Mouse (Mus musculus) MEL (cell line): ENCODE results near the gene Shisa8. TPM values are rescaled to one million over a fixed set of nuclear protein-coding genes. Genes with fewer than 3 reads are reported as not detected.

Experiments used
- DNase-seq: peaks from one replicate; pipeline ENCODE4 v3.0.0; 2011; ENCODE audit warnings: low read depth, low spot score
- H3K27ac ChIP-seq: 2 replicates; pipeline ENCODE4 v1.5.1; 2012; ENCODE audit warnings: low read depth, mild to moderate bottlenecking, control low read depth, low read length, moderate library complexity; ENCODE audit not compliant: control insufficient read depth
- H3K27me3 ChIP-seq, 2 experiments: fragments of 150-350 bp in 1 of 2; sonication (generic) in 1 of 2; 2 replicates each; pipeline ENCODE4 v1.6.1; 2012; ENCODE audit warnings: low read length in 2 of 2, mild to moderate bottlenecking in 2 of 2, improper control_type of control experiment in 1 of 2, moderate library complexity in 1 of 2; ENCODE audit not compliant: insufficient read depth in 2 of 2, control insufficient read depth in 1 of 2
- H3K36me3 ChIP-seq, 2 experiments: 2 replicates each; pipeline ENCODE4 v1.6.1; 2012 to 2014; ENCODE audit warnings: low read length in 2 of 2, improper control_type of control experiment in 1 of 2, inconsistent platforms in 1 of 2, mild to moderate bottlenecking in 1 of 2; ENCODE audit not compliant: insufficient read depth in 2 of 2, control insufficient read depth in 1 of 2
- H3K4me1 ChIP-seq, 2 experiments: fragments of 150-350 bp in 1 of 2; sonication (generic) in 1 of 2; 2 replicates each; pipeline ENCODE4 v1.6.1; 2012; ENCODE audit warnings: low read length in 2 of 2, improper control_type of control experiment in 1 of 2, mild to moderate bottlenecking in 1 of 2; ENCODE audit not compliant: insufficient read depth in 2 of 2, control insufficient read depth in 1 of 2
- H3K4me3 ChIP-seq, 2 experiments: fragments of 150-350 bp in 1 of 2; sonication (generic) in 1 of 2; 2 replicates each; pipeline ENCODE4 v1.5.1; 2012; ENCODE audit warnings: low read depth in 2 of 2, low read length in 2 of 2, mild to moderate bottlenecking in 2 of 2, moderate library complexity in 2 of 2, control low read depth in 1 of 2, improper control_type of control experiment in 1 of 2; ENCODE audit not compliant: control insufficient read depth in 1 of 2, insufficient read depth in 1 of 2
- H3K79me2 ChIP-seq: 2 replicates; pipeline ENCODE4 v1.6.1; 2012; ENCODE audit warnings: mild to moderate bottlenecking, low read length, moderate library complexity; ENCODE audit not compliant: control insufficient read depth, poor library complexity, insufficient read depth
- H3K9ac ChIP-seq: 2 replicates; pipeline ENCODE4 v1.6.1; 2012; ENCODE audit warnings: low read depth, mild to moderate bottlenecking, control low read depth, low read length, moderate library complexity; ENCODE audit not compliant: control insufficient read depth, poor library complexity, severe bottlenecking
- H3K9me3 ChIP-seq: fragments of 150-350 bp; sonication (generic); replicated peaks from 2 replicates; pipeline ENCODE4 v1.6.1; 2012; ENCODE audit warnings: mild to moderate bottlenecking, low read length, improper control_type of control experiment, moderate library complexity; ENCODE audit not compliant: insufficient read depth
- CTCF ChIP-seq, 3 experiments: IDR thresholded peaks in 2 of 3; conservative IDR thresholded peaks in 1 of 3; 2 replicates each; pipeline ENCODE4 v1.5.1; 2011 to 2012; ENCODE audit warnings: low read length in 3 of 3, low read depth in 2 of 3, mild to moderate bottlenecking in 2 of 3, improper control_type of control experiment in 1 of 3, inconsistent platforms in 1 of 3, mixed read lengths in 1 of 3, moderate library complexity in 1 of 3; ENCODE audit not compliant: control insufficient read depth in 1 of 3, insufficient read depth in 1 of 3, poor library complexity in 1 of 3, severe bottlenecking in 1 of 3
- GATA1 ChIP-seq: IDR thresholded peaks from 2 replicates; pipeline ENCODE4 v1.6.1; 2011; ENCODE audit warnings: low read depth, low read length, improper control_type of control experiment
- JUND ChIP-seq: IDR thresholded peaks from 2 replicates; pipeline ENCODE4 v1.6.1; 2011; ENCODE audit warnings: low read depth, mild to moderate bottlenecking, improper control_type of control experiment, low read length
- MAFK ChIP-seq: IDR thresholded peaks from 2 replicates; pipeline ENCODE4 v1.6.1; 2011; ENCODE audit warnings: low read depth, mild to moderate bottlenecking, low read length, improper control_type of control experiment, borderline replicate concordance
- MAX ChIP-seq: IDR thresholded peaks from 2 replicates; pipeline ENCODE4 v1.6.1; 2011; ENCODE audit warnings: low read length, improper control_type of control experiment
- MXI1 ChIP-seq: IDR thresholded peaks from 2 replicates; pipeline ENCODE4 v1.6.1; 2011; ENCODE audit warnings: mild to moderate bottlenecking, low read depth, low read length, improper control_type of control experiment
- MYB ChIP-seq: IDR thresholded peaks from 2 replicates; pipeline ENCODE4 v1.6.1; 2011; ENCODE audit warnings: mild to moderate bottlenecking, low read depth, low read length, improper control_type of control experiment
- POLR2A ChIP-seq, 2 experiments: IDR thresholded peaks; 2 replicates each; pipeline ENCODE4 v1.6.1; 2011 to 2012; ENCODE audit warnings: low read length in 2 of 2, mild to moderate bottlenecking in 2 of 2, control low read depth in 1 of 2, improper control_type of control experiment in 1 of 2, low read depth in 1 of 2, moderate library complexity in 1 of 2; ENCODE audit not compliant: control insufficient read depth in 1 of 2, insufficient read depth in 1 of 2, poor library complexity in 1 of 2
- POLR2AphosphoS2 ChIP-seq: IDR thresholded peaks from 2 replicates; pipeline ENCODE4 v1.6.1; 2011; ENCODE audit warnings: low read length, improper control_type of control experiment
- RAD21 ChIP-seq: IDR thresholded peaks from 2 replicates; pipeline ENCODE4 v1.6.1; 2011; ENCODE audit warnings: mild to moderate bottlenecking, low read depth, low read length, improper control_type of control experiment
- TAL1 ChIP-seq: IDR thresholded peaks from 2 replicates; pipeline ENCODE4 v1.6.1; 2012; ENCODE audit warnings: mild to moderate bottlenecking, inconsistent platforms, low read length, moderate library complexity, mixed read lengths
- TCF12 ChIP-seq: IDR thresholded peaks from 2 replicates; pipeline ENCODE4 v1.6.1; 2014; ENCODE audit warnings: low read depth, mild to moderate bottlenecking, inconsistent platforms, low read length, improper control_type of control experiment, moderate library complexity
- UBTF ChIP-seq: IDR thresholded peaks from 2 replicates; pipeline ENCODE4 v1.6.1; 2012; ENCODE audit warnings: low read depth, mild to moderate bottlenecking, inconsistent platforms, low read length, improper control_type of control experiment, moderate library complexity, borderline replicate concordance; ENCODE audit not compliant: insufficient read depth
- USF2 ChIP-seq, 2 experiments: IDR thresholded peaks; 2 replicates each; pipeline ENCODE4 v1.6.1; 2011 to 2012; ENCODE audit warnings: improper control_type of control experiment in 2 of 2, low read length in 2 of 2, borderline replicate concordance in 1 of 2, inconsistent platforms in 1 of 2, low read depth in 1 of 2, mild to moderate bottlenecking in 1 of 2; ENCODE audit not compliant: insufficient read depth in 1 of 2
- ZC3H11A ChIP-seq: IDR thresholded peaks from 2 replicates; pipeline ENCODE4 v1.6.1; 2012; ENCODE audit warnings: low read depth, mild to moderate bottlenecking, inconsistent platforms, low read length, improper control_type of control experiment
- ZKSCAN1 ChIP-seq: IDR thresholded peaks from 2 replicates; pipeline ENCODE4 v1.6.1; 2012; ENCODE audit warnings: low read depth, mild to moderate bottlenecking, inconsistent platforms, low read length, improper control_type of control experiment, moderate library complexity
- polyA plus RNA-seq, 2 experiments: library from polyadenylated mRNA; stranded (reverse) in 1 of 2; unstranded in 1 of 2; fragments of >175 nt in 1 of 2; fragments of >200 nt in 1 of 2; gene quantifications; 2 replicates each; pipeline versions ENCODE4 v1.2.1 to v1.2.4; 2012; ENCODE audit warnings: low replicate concordance in 2 of 2, low read depth in 1 of 2; ENCODE audit not compliant: insufficient read length in 2 of 2, insufficient read depth in 1 of 2, missing spikeins in 1 of 2
- total RNA-seq: library from RNA; depleted of rRNA; stranded (reverse); fragments of 300-350 nt; gene quantifications from 2 replicates; pipeline ENCODE4 v1.2.3, GENCODE M21; 2012

The Shisa8 gene
- total and polyA plus RNA-seq, 3 experiments = 0.10 TPM; not detected in 2

DNA sequence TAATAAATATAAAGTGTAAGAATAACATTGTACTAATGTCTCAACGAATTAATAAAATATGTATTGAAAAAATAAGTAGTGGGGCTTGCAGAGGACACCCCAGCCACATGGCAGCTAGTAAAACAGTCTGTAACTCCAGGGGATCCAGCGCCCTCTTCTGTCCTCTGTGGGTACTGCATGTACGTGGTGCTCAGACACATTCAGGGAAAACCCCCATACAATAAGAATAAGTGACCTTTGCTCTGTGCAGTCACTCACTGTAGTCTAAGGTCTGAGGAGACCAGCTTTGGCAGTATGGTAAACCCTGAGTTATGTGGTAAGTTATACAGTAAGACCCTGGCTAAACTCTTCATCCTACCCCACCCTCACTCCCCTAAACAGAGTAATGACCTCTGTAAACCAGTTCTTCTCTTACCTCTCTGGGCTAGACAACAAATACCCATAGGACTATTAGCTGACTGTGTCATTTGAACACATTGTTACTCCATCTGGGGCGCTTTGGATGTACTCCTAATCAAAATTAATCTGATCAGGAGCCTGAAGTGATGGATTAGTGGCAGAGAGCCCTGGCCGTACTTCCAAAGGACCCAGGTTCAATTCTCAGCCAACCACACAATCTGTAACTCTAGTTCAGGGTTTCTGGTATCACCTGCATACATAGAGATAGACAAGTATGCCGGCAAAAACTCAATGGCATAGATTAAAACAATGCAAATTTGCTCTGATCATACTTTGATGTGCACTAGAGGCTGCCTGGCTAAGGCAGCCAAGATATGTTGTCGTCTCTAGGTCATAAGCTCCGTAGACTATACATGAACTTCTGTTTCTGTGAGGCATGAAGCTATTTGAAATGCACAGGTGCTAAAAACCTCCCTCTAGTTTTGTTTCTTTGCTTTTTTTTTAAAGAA, 47.0 kb downstream of the Shisa8 start (continued):
- TF ChIP-seq ZC3H11A (peak; percentile 49), POLR2AphosphoS2 (no peak)
- TF ChIP-seq, all 39 proteins: peak for 8

DNA sequence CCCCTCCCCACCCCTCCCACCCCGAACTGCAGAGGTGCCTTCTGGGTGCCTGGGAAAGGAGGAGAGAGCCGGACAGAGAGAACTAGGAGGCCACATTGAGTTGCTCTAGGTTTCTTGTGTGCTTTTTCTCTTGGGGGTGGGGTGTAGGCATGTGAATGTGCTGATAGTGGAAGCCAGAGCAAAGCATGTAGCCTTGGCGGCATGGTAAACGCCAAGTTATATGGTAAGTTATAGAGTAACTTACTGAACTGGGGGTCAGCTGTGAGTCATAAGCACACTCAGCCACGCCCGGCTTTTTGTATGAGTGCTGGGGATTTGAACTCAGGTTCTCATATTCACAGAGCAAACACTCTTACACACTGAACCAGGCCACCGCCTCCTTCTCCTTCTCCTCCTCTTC, 48.1 kb downstream of the Shisa8 start:
- Histone ChIP-seq H3K27ac (peak overlapping the region; percentile 45), H3K4me3 (no peak overlapping the region), H3K79me2 (peaks cover 19% of the 10 kb centered on the region), H3K9me3 (no peaks in the 10 kb centered on the region), H3K27me3 (no peaks in the 10 kb centered on the region), H3K36me3 (peaks cover 0 to 14% of the 10 kb centered on the region in 2 experiments; a peak in 3 of 4 replicates), H3K9ac (peak overlapping the region; percentile 22; the same call in 1 of the 2 replicates), H3K4me1 (peaks cover 9 to 18% of the 10 kb centered on the region in 2 experiments)
- DNase-seq = peak; percentile 56
- 0 out of 2 replicates have a peak, but pooled peaks have one; percentile 8 for TF ChIP-seq MXI1
- TF ChIP-seq POLR2AphosphoS2 = no peak
- 0 out of 2 replicates have a peak, but pooled peaks have one; percentile 25 for TF ChIP-seq GATA1

DNA sequence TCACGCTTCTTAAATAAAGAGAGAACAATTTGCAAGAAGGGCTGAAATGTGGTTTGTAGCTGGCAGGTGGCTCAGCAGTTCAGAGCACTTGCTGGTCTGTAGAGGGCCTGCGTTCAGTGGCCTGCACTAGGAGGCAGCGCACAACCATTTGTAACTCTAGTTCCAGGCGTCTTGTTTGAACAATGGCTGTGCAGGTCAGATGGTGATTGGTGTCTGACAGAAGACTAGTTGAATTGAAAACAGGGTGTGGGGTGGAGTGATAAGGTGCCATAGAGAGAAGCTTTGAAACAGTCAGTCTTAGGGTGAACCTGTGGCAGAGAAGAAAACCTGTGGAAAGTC, 48.6 kb downstream of the Shisa8 start:
- no peak overlapping the region for H3K4me3 ChIP-seq
- TF ChIP-seq TAL1 = peak; percentile 23; the same call in 1 of the 2 replicates
- no peak for TF ChIP-seq POLR2A (IDR thresholded peaks at IDR 0.05; ENCODE audit: control insufficient read depth in 1 of 2, insufficient read depth in 1 of 2, low read depth in 1 of 2, low read length in 2 of 2, poor library complexity in 1 of 2)
- TF ChIP-seq CTCF (IDR thresholded peaks at IDR 0.05 in 2 of 3, conservative IDR thresholded peaks at IDR 0.05 in 1 of 3; ENCODE audit: control insufficient read depth in 1 of 3, insufficient read depth in 1 of 3, low read depth in 2 of 3, low read length in 3 of 3, poor library complexity in 1 of 3, severe bottlenecking in 1 of 3) = peak in 2 of 3 experiments; percentile 11 to 29; a peak in 2 of 6 replicates
- no peak for TF ChIP-seq MAFK
- TF ChIP-seq JUND = no peak
- 0 out of 2 replicates have a peak, but pooled peaks have one; percentile 6 for TF ChIP-seq MAX
- 0 out of 2 replicates have a peak, but pooled peaks have one; percentile 10 for TF ChIP-seq TCF12
- no peak for TF ChIP-seq UBTF
- TF ChIP-seq MXI1 = peak; percentile 48; the same call in 1 of the 2 replicates
- TF ChIP-seq USF2 (IDR thresholded peaks at IDR 0.05; ENCODE audit: borderline replicate concordance in 1 of 2, insufficient read depth in 1 of 2, low read depth in 1 of 2, low read length in 2 of 2) = no peak
- no peak for TF ChIP-seq MYB
- no peak for TF ChIP-seq RAD21
- no peak for TF ChIP-seq ZKSCAN1
- TF ChIP-seq, all 39 proteins: peak for 5
- Histone ChIP-seq H3K9me3 (no peaks in the 10 kb centered on the region), H3K79me2 (peaks cover 19% of the 10 kb centered on the region), H3K9ac (0 out of 2 replicates have a peak overlapping the region, but pooled peaks have one; percentile 5), H3K27ac (peak overlapping the region; percentile 22; the same call in 1 of the 2 replicates), H3K27me3 (no peaks in the 10 kb centered on the region), H3K36me3 (peaks cover 0 to 14% of the 10 kb centered on the region in 2 experiments; a peak in 3 of 4 replicates), H3K4me1 (peaks cover 9 to 18% of the 10 kb centered on the region in 2 experiments)
- DNase-seq = peak; percentile 69
